Mouse (Mus musculus) cortical plate, adult 2 months (tissue): ENCODE measurements around the gene Smim9.

Experiments
- CTCF ChIP-seq: fragments of 200-500 bp; IDR thresholded peaks from 2 replicates; pipeline ENCODE4 v1.5.1; 2011; ENCODE audit warnings: mild to moderate bottlenecking, control low read depth, low read length; ENCODE audit not compliant: insufficient read depth; ENCODE audit errors: extremely low read depth
- POLR2A ChIP-seq: fragments of 200-500 bp; IDR thresholded peaks from 2 replicates; pipeline ENCODE4 v1.6.1; 2011; ENCODE audit warnings: mild to moderate bottlenecking, low read length, control low read depth; ENCODE audit not compliant: insufficient read depth; ENCODE audit errors: extremely low read depth

- TF ChIP-seq CTCF (no peak), POLR2A (no peak)
These were observed 35.1 kb downstream of the Smim9 start for GRCm38 (mm10) chrX:75128333-75128980.
